Mouse (Mus musculus): Measurements from ENCODE around the gene Dedd2. TPM values are rescaled to one million over a fixed set of nuclear protein-coding genes. Genes with fewer than 3 reads are reported as not detected.

Gene Dedd2
- total and polyA plus RNA-seq, 3 experiments: 25.2 to 36.6 TPM; not detected in 1

DNA sequence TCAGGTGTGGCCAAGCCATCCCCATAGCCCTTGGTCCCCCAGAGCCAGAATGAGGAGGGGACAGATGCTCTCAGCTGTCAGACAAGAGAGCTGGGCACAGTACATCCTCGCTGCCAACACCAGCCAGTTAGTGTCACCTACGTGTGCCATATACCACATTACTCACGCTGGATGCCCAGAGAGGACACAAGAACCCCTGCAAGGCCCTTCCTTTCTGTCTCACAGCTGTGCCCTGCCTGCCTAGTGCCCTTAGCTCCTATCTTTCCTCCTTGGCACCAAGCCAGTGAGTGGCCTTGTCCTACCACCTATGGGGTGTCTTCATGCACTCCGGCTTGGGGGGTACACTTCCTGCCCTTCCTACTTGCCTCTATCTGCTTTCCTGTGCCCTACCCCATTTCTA, 65.8 kb downstream of the Dedd2 start:
- H3K4me3 ChIP-seq (ENCODE audit: control insufficient read depth in 1 of 2, insufficient read depth in 1 of 2, low read depth in 2 of 2, low read length in 2 of 2): peak overlapping the region; percentile 59 to 76; a peak in 3 of 4 replicates
- peaks cover 0 to 16% of the 10 kb centered on the region in 2 experiments; a peak in 2 of 4 replicates for H3K36me3 ChIP-seq (ENCODE audit: control insufficient read depth in 1 of 2, insufficient read depth in 2 of 2, low read length in 2 of 2)
- no peaks in the 10 kb centered on the region for H3K27me3 ChIP-seq (ENCODE audit: control insufficient read depth in 1 of 2, insufficient read depth in 2 of 2, low read length in 2 of 2)
- peak overlapping the region; percentile 88 for H3K27ac ChIP-seq (ENCODE audit: control insufficient read depth, low read depth, low read length)
- H3K79me2 ChIP-seq (ENCODE audit: control insufficient read depth, insufficient read depth, low read length, poor library complexity): no peaks in the 10 kb centered on the region
- peak; percentile 58 for DNase-seq (ENCODE audit: low read depth, low spot score)
- H3K9ac ChIP-seq (ENCODE audit: control insufficient read depth, low read depth, low read length, poor library complexity, severe bottlenecking): peak overlapping the region; percentile 72
- no peak for TF ChIP-seq BHLHE40 (IDR thresholded peaks at IDR 0.05; ENCODE audit: borderline replicate concordance, low read depth, low read length)
- TF ChIP-seq CHD2 (IDR thresholded peaks at IDR 0.05; ENCODE audit: low read length): no peak
- TF ChIP-seq MXI1 (IDR thresholded peaks at IDR 0.05; ENCODE audit: low read depth, low read length): no peak
- no peak; a peak in 1 of 4 replicates for TF ChIP-seq EP300 (IDR thresholded peaks at IDR 0.05; ENCODE audit: low read depth in 1 of 2, low read length in 2 of 2)
- no peak for TF ChIP-seq SMC3 (IDR thresholded peaks at IDR 0.05; ENCODE audit: low read depth, low read length)
- no peak for TF ChIP-seq GABPA (IDR thresholded peaks at IDR 0.05; ENCODE audit: low read depth, low read length)
- no peak for TF ChIP-seq CTCF (IDR thresholded peaks at IDR 0.05 in 2 of 3, conservative IDR thresholded peaks at IDR 0.05 in 1 of 3; ENCODE audit: control insufficient read depth in 1 of 3, insufficient read depth in 1 of 3, low read depth in 2 of 3, low read length in 3 of 3, poor library complexity in 1 of 3, severe bottlenecking in 1 of 3)
- TF ChIP-seq JUND (IDR thresholded peaks at IDR 0.05; ENCODE audit: low read depth, low read length): no peak
- no peak for TF ChIP-seq HCFC1 (IDR thresholded peaks at IDR 0.05; ENCODE audit: low read depth, low read length)
- TF ChIP-seq MAX (IDR thresholded peaks at IDR 0.05; ENCODE audit: low read length): no peak
- no peak for TF ChIP-seq NRF1 (IDR thresholded peaks at IDR 0.05; ENCODE audit: insufficient read depth, low read depth, low read length, poor library complexity, severe bottlenecking)
- TF ChIP-seq RAD21 (IDR thresholded peaks at IDR 0.05; ENCODE audit: low read depth, low read length): no peak
- no peak for TF ChIP-seq TAL1 (IDR thresholded peaks at IDR 0.05; ENCODE audit: low read length)
- no peak for TF ChIP-seq TCF12 (IDR thresholded peaks at IDR 0.05; ENCODE audit: low read depth, low read length)
- no peak for TF ChIP-seq MEF2A (IDR thresholded peaks at IDR 0.05; ENCODE audit: extremely low read depth, insufficient replicate concordance, low read depth, low read length, poor library complexity, severe bottlenecking)
- TF ChIP-seq MYB (IDR thresholded peaks at IDR 0.05; ENCODE audit: low read depth, low read length): no peak
- TF ChIP-seq POLR2AphosphoS2 (IDR thresholded peaks at IDR 0.05; ENCODE audit: low read length): no peak
- no peaks in the 10 kb centered on the region for H3K9me3 ChIP-seq (replicated peaks; ENCODE audit: insufficient read depth, low read length)
- H3K4me1 ChIP-seq (ENCODE audit: control insufficient read depth in 1 of 2, insufficient read depth in 2 of 2, low read length in 2 of 2): peaks cover 0 to 23% of the 10 kb centered on the region in 2 experiments; a peak in 3 of 4 replicates

GRCm38 (mm10) chr7:25153841-25154240, 66.6 kb downstream of the Dedd2 start:
- Histone ChIP-seq H3K4me3 (ENCODE audit: control insufficient read depth in 1 of 2, insufficient read depth in 1 of 2, low read depth in 2 of 2, low read length in 2 of 2) (no peak overlapping the region), H3K36me3 (ENCODE audit: control insufficient read depth in 1 of 2, insufficient read depth in 2 of 2, low read length in 2 of 2) (peaks cover 0 to 16% of the 10 kb centered on the region in 2 experiments; a peak in 2 of 4 replicates), H3K4me1 (ENCODE audit: control insufficient read depth in 1 of 2, insufficient read depth in 2 of 2, low read length in 2 of 2) (peaks cover 0 to 23% of the 10 kb centered on the region in 2 experiments; a peak in 3 of 4 replicates), H3K27ac (ENCODE audit: control insufficient read depth, low read depth, low read length) (no peak overlapping the region), H3K9ac (ENCODE audit: control insufficient read depth, low read depth, low read length, poor library complexity, severe bottlenecking) (no peak overlapping the region), H3K27me3 (ENCODE audit: control insufficient read depth in 1 of 2, insufficient read depth in 2 of 2, low read length in 2 of 2) (no peaks in the 10 kb centered on the region), H3K79me2 (ENCODE audit: control insufficient read depth, insufficient read depth, low read length, poor library complexity) (no peaks in the 10 kb centered on the region), H3K9me3 (replicated peaks; ENCODE audit: insufficient read depth, low read length) (no peaks in the 10 kb centered on the region)
- no peak for TF ChIP-seq CTCF (IDR thresholded peaks at IDR 0.05 in 2 of 3, conservative IDR thresholded peaks at IDR 0.05 in 1 of 3; ENCODE audit: control insufficient read depth in 1 of 3, insufficient read depth in 1 of 3, low read depth in 2 of 3, low read length in 3 of 3, poor library complexity in 1 of 3, severe bottlenecking in 1 of 3)
- TF ChIP-seq E2F4 (IDR thresholded peaks at IDR 0.05; ENCODE audit: borderline replicate concordance, low read depth, low read length): no peak
- TF ChIP-seq RCOR1 (IDR thresholded peaks at IDR 0.05; ENCODE audit: low read depth, low read length): no peak
- no peak for TF ChIP-seq HCFC1 (IDR thresholded peaks at IDR 0.05; ENCODE audit: low read depth, low read length)
- no peak for TF ChIP-seq MAZ (IDR thresholded peaks at IDR 0.05; ENCODE audit: low read depth, low read length)
- TF ChIP-seq SMC3 (IDR thresholded peaks at IDR 0.05; ENCODE audit: low read depth, low read length): no peak
- no peak for TF ChIP-seq SIN3A (IDR thresholded peaks at IDR 0.05; ENCODE audit: low read length)
- no peak for TF ChIP-seq NELFE (IDR thresholded peaks at IDR 0.05; ENCODE audit: low read depth, low read length)
- TF ChIP-seq CHD2 (IDR thresholded peaks at IDR 0.05; ENCODE audit: low read length): no peak
- no peak for DNase-seq (ENCODE audit: low read depth, low spot score)
